Mouse (Mus musculus): ENCODE measurements at regions not wholly inside any gene's neighbourhood (a gene's known extent, or its start where the extent isn't known, plus 50 kb on each side); places are given as distances from the start of the nearest gene placed in this dataset.

DNA sequence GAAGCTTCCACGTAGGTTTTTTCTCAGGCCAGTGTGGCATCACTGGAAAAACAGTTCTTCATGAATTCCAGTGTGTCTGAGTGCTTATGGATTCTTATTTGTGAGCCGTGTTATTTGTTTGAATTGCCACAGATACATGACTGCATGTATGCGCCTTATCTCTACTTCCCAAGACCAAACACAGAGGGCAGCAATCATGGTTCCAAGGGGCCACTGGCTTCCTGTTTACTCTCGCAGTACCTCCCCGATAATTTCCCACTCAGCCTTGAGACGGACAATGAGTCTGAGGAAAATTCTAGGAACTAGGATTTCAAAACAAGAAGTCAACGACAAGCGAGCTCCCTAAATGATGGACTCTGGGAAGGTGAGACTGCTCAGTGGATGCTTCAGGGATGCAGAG lies 119.0 kb upstream of the Arglu1 start:
- TF ChIP-seq POLR2A (IDR thresholded peaks at IDR 0.05; ENCODE audit: insufficient read depth, low read depth, low read length) (no peak), CTCF (IDR thresholded peaks at IDR 0.05) (no peak)

Data from heart, adult 2 months (tissue).